Mouse (Mus musculus): ENCODE measurements at regions not wholly inside any gene's neighbourhood (a gene's known extent, or its start where the extent isn't known, plus 50 kb on each side); places are given as distances from the start of the nearest gene placed in this dataset.

GRCm38 (mm10) chr3:41307400-41308028 lies 224.7 kb upstream of the Pgrmc2 start:
- Histone ChIP-seq H3K27ac (replicated peaks; ENCODE audit: low read depth, low read length) (no peak overlapping the region), H3K4me1 (ENCODE audit: control insufficient read depth, insufficient read depth, low read length) (no peaks in the 10 kb centered on the region), H3K36me3 (ENCODE audit: control insufficient read depth, insufficient read depth, low read length) (no peaks in the 10 kb centered on the region), H3K9me3 (ENCODE audit: control insufficient read depth, low read length) (no peaks in the 10 kb centered on the region), H3K9ac (ENCODE audit: low read length) (no peak overlapping the region), H3K4me3 (ENCODE audit: low read depth, low read length) (no peak overlapping the region), H3K27me3 (ENCODE audit: control insufficient read depth, insufficient read depth, low read length) (no peaks in the 10 kb centered on the region), H3K4me2 (ENCODE audit: low read depth, severe bottlenecking) (no peak overlapping the region)
- ATAC-seq (ENCODE audit: insufficient number of reproducible peaks, low FRiP score, low TSS enrichment, low read depth), result no peak
- WGBS, result 69% methylated on average over 13 of the region's 13 CpGs
- DNase-seq (ENCODE audit: low spot score), result no peak

GRCm38 (mm10) chr3:41302805-41303204 lies 220.0 kb upstream of the Pgrmc2 start:
- ATAC-seq (ENCODE audit: insufficient number of reproducible peaks, low FRiP score, low TSS enrichment, low read depth) (no peak), DNase-seq (ENCODE audit: low spot score) (no peak)
- 80% methylated on average over 3 of the region's 3 CpGs for WGBS
- no peak overlapping the region for H3K4me3 ChIP-seq (ENCODE audit: low read depth, low read length)
- no peak overlapping the region for H3K27ac ChIP-seq (replicated peaks; ENCODE audit: low read depth, low read length)
- H3K9me3 ChIP-seq (ENCODE audit: control insufficient read depth, low read length), result no peaks in the 10 kb centered on the region
- H3K36me3 ChIP-seq (ENCODE audit: control insufficient read depth, insufficient read depth, low read length), result no peaks in the 10 kb centered on the region
- no peaks in the 10 kb centered on the region for H3K4me1 ChIP-seq (ENCODE audit: control insufficient read depth, insufficient read depth, low read length)
- H3K4me2 ChIP-seq (ENCODE audit: low read depth, severe bottlenecking), result no peak overlapping the region
- no peak overlapping the region for H3K9ac ChIP-seq (ENCODE audit: low read length)
- H3K27me3 ChIP-seq (ENCODE audit: control insufficient read depth, insufficient read depth, low read length), result no peaks in the 10 kb centered on the region

- Histone ChIP-seq H3K9ac (ENCODE audit: low read length) (no peak overlapping the region), H3K4me2 (ENCODE audit: low read depth, severe bottlenecking) (no peak overlapping the region), H3K9me3 (ENCODE audit: control insufficient read depth, low read length) (no peaks in the 10 kb centered on the region), H3K4me1 (ENCODE audit: control insufficient read depth, insufficient read depth, low read length) (no peaks in the 10 kb centered on the region), H3K27ac (replicated peaks; ENCODE audit: low read depth, low read length) (no peak overlapping the region), H3K27me3 (ENCODE audit: control insufficient read depth, insufficient read depth, low read length) (no peaks in the 10 kb centered on the region), H3K4me3 (ENCODE audit: low read depth, low read length) (no peak overlapping the region), H3K36me3 (ENCODE audit: control insufficient read depth, insufficient read depth, low read length) (no peaks in the 10 kb centered on the region)
- ATAC-seq (ENCODE audit: insufficient number of reproducible peaks, low FRiP score, low TSS enrichment, low read depth) (no peak), DNase-seq (ENCODE audit: low spot score) (no peak)
- WGBS, result 94% methylated on average over 4 of the region's 4 CpGs
Measured at GRCm38 (mm10) chr3:41298776-41299175, 215.9 kb upstream of the Pgrmc2 start.

- Histone ChIP-seq H3K27ac (replicated peaks; ENCODE audit: low read depth, low read length) (no peak overlapping the region), H3K4me2 (ENCODE audit: low read depth, severe bottlenecking) (no peak overlapping the region), H3K4me3 (ENCODE audit: low read depth, low read length) (no peak overlapping the region), H3K36me3 (ENCODE audit: control insufficient read depth, insufficient read depth, low read length) (no peaks in the 10 kb centered on the region), H3K4me1 (ENCODE audit: control insufficient read depth, insufficient read depth, low read length) (no peaks in the 10 kb centered on the region), H3K27me3 (ENCODE audit: control insufficient read depth, insufficient read depth, low read length) (no peaks in the 10 kb centered on the region), H3K9ac (ENCODE audit: low read length) (no peak overlapping the region), H3K9me3 (ENCODE audit: control insufficient read depth, low read length) (no peaks in the 10 kb centered on the region)
- DNase-seq (ENCODE audit: low spot score) (no peak), ATAC-seq (ENCODE audit: insufficient number of reproducible peaks, low FRiP score, low TSS enrichment, low read depth) (no peak)
- WGBS, result 72% methylated on average over 11 of the region's 11 CpGs
Measured at GRCm38 (mm10) chr3:41296152-41296809, 213.4 kb upstream of the Pgrmc2 start.

GRCm38 (mm10) chr3:41295150-41295549 lies 212.3 kb upstream of the Pgrmc2 start:
- Histone ChIP-seq H3K4me2 (ENCODE audit: low read depth, severe bottlenecking) (no peak overlapping the region), H3K4me3 (ENCODE audit: low read depth, low read length) (no peak overlapping the region), H3K9ac (ENCODE audit: low read length) (no peak overlapping the region), H3K9me3 (ENCODE audit: control insufficient read depth, low read length) (no peaks in the 10 kb centered on the region), H3K36me3 (ENCODE audit: control insufficient read depth, insufficient read depth, low read length) (no peaks in the 10 kb centered on the region), H3K27ac (replicated peaks; ENCODE audit: low read depth, low read length) (no peak overlapping the region), H3K27me3 (ENCODE audit: control insufficient read depth, insufficient read depth, low read length) (no peaks in the 10 kb centered on the region), H3K4me1 (ENCODE audit: control insufficient read depth, insufficient read depth, low read length) (no peaks in the 10 kb centered on the region)
- 73% methylated on average over 8 of the region's 8 CpGs for WGBS
- ATAC-seq (ENCODE audit: insufficient number of reproducible peaks, low FRiP score, low TSS enrichment, low read depth) (no peak), DNase-seq (ENCODE audit: low spot score) (no peak)

- no peak overlapping the region for H3K9ac ChIP-seq (ENCODE audit: low read length)
- no peaks in the 10 kb centered on the region for H3K9me3 ChIP-seq (ENCODE audit: control insufficient read depth, low read length)
- no peak overlapping the region for H3K27ac ChIP-seq (replicated peaks; ENCODE audit: low read depth, low read length)
- H3K4me3 ChIP-seq (ENCODE audit: low read depth, low read length), result no peak overlapping the region
- H3K4me1 ChIP-seq (ENCODE audit: control insufficient read depth, insufficient read depth, low read length), result no peaks in the 10 kb centered on the region
- 85% methylated on average over 11 of the region's 11 CpGs for WGBS
- H3K4me2 ChIP-seq (ENCODE audit: low read depth, severe bottlenecking), result no peak overlapping the region
- ATAC-seq (ENCODE audit: insufficient number of reproducible peaks, low FRiP score, low TSS enrichment, low read depth) (no peak), DNase-seq (ENCODE audit: low spot score) (no peak)
- no peaks in the 10 kb centered on the region for H3K36me3 ChIP-seq (ENCODE audit: control insufficient read depth, insufficient read depth, low read length)
- H3K27me3 ChIP-seq (ENCODE audit: control insufficient read depth, insufficient read depth, low read length), result no peaks in the 10 kb centered on the region
Measured at GRCm38 (mm10) chr3:41290535-41291307, 207.9 kb upstream of the Pgrmc2 start.

GRCm38 (mm10) chr3:41288735-41289134 lies 205.9 kb upstream of the Pgrmc2 start:
- no peaks in the 10 kb centered on the region for H3K27me3 ChIP-seq (ENCODE audit: control insufficient read depth, insufficient read depth, low read length)
- DNase-seq (ENCODE audit: low spot score), result no peak
- H3K4me1 ChIP-seq (ENCODE audit: control insufficient read depth, insufficient read depth, low read length), result peaks cover 8% of the 10 kb centered on the region; the same call in 1 of the 2 replicates
- no peaks in the 10 kb centered on the region for H3K9me3 ChIP-seq (ENCODE audit: control insufficient read depth, low read length)
- H3K9ac ChIP-seq (ENCODE audit: low read length), result no peak overlapping the region
- H3K4me2 ChIP-seq (ENCODE audit: low read depth, severe bottlenecking), result no peak overlapping the region
- no peak overlapping the region for H3K27ac ChIP-seq (replicated peaks; ENCODE audit: low read depth, low read length)
- no peaks in the 10 kb centered on the region for H3K36me3 ChIP-seq (ENCODE audit: control insufficient read depth, insufficient read depth, low read length)
- WGBS, result 91% methylated on average over 4 of the region's 4 CpGs
- ATAC-seq (ENCODE audit: insufficient number of reproducible peaks, low FRiP score, low TSS enrichment, low read depth), result no peak
- no peak overlapping the region for H3K4me3 ChIP-seq (ENCODE audit: low read depth, low read length)

- H3K4me1 ChIP-seq (ENCODE audit: control insufficient read depth, insufficient read depth, low read length), result peaks cover 8% of the 10 kb centered on the region; the same call in 1 of the 2 replicates
- ATAC-seq (ENCODE audit: insufficient number of reproducible peaks, low FRiP score, low TSS enrichment, low read depth) (no peak), DNase-seq (ENCODE audit: low spot score) (no peak)
- no peak overlapping the region for H3K9ac ChIP-seq (ENCODE audit: low read length)
- H3K4me2 ChIP-seq (ENCODE audit: low read depth, severe bottlenecking), result no peak overlapping the region
- no peak overlapping the region for H3K27ac ChIP-seq (replicated peaks; ENCODE audit: low read depth, low read length)
- no peak overlapping the region for H3K4me3 ChIP-seq (ENCODE audit: low read depth, low read length)
- 87% methylated on average over 4 of the region's 4 CpGs for WGBS
- no peaks in the 10 kb centered on the region for H3K36me3 ChIP-seq (ENCODE audit: control insufficient read depth, insufficient read depth, low read length)
- no peaks in the 10 kb centered on the region for H3K9me3 ChIP-seq (ENCODE audit: control insufficient read depth, low read length)
- H3K27me3 ChIP-seq (ENCODE audit: control insufficient read depth, insufficient read depth, low read length), result no peaks in the 10 kb centered on the region
Measured at GRCm38 (mm10) chr3:41288066-41288465, 205.2 kb upstream of the Pgrmc2 start.
